Mouse (Mus musculus): ENCODE results near the gene Tob2.

- TF ChIP-seq POLR2A (IDR thresholded peaks at IDR 0.05; ENCODE audit: extremely low read depth, insufficient read depth, low read length) (no peak), CTCF (IDR thresholded peaks at IDR 0.05; ENCODE audit: extremely low read depth, insufficient read depth, low read length) (no peak)
Measured at GRCm38 (mm10) chr15:81822631-81823030, 36.0 kb downstream of the Tob2 start.
